Mouse (Mus musculus): ENCODE measurements around the gene Igsf21. TPM values are rescaled to one million over a fixed set of nuclear protein-coding genes. Genes with fewer than 3 reads are reported as not detected.

Igsf21 gene
- polyA plus RNA-seq, 1 experiment from 2014 or later = 1.4 TPM

- Histone ChIP-seq H3K9ac (no peak overlapping the region), H3K4me3 (replicated peaks) (no peak overlapping the region), H3K27me3 (peaks cover 14% of the 10 kb centered on the region; the same call in 1 of the 2 replicates), H3K27ac (no peak overlapping the region), H3K4me1 (no peaks in the 10 kb centered on the region), H3K4me2 (no peak overlapping the region), H3K9me3 (replicated peaks) (no peaks in the 10 kb centered on the region), H3K36me3 (no peaks in the 10 kb centered on the region)
- 70% methylated on average over 9 of the region's 9 CpGs for WGBS
- no peak for ATAC-seq (replicated peaks; ENCODE audit: low FRiP score)
These were observed 92.9 kb downstream of the Igsf21 start for GRCm38 (mm10) chr4:140153711-140154114.

GRCm38 (mm10) chr4:140153101-140153500 lies 93.5 kb downstream of the Igsf21 start:
- WGBS = 27% methylated on average over 7 of the region's 7 CpGs
- no peak overlapping the region for H3K4me3 ChIP-seq (replicated peaks)
- H3K4me2 ChIP-seq = no peak overlapping the region
- H3K9me3 ChIP-seq (replicated peaks) = no peaks in the 10 kb centered on the region
- H3K9ac ChIP-seq = no peak overlapping the region
- no peak overlapping the region for H3K27ac ChIP-seq
- no peak for ATAC-seq (replicated peaks; ENCODE audit: low FRiP score)
- 0 out of 2 replicates have a peak, but pooled peaks cover under 1% of the 10 kb centered on the region for H3K4me1 ChIP-seq
- no peaks in the 10 kb centered on the region for H3K36me3 ChIP-seq
- H3K27me3 ChIP-seq = peaks cover 14% of the 10 kb centered on the region; the same call in 1 of the 2 replicates

- no peak overlapping the region for H3K4me2 ChIP-seq
- 77% methylated on average over 8 of the region's 8 CpGs for WGBS
- H3K27me3 ChIP-seq = peaks cover 22% of the 10 kb centered on the region
These were observed 96.9 kb downstream of the Igsf21 start for GRCm38 (mm10) chr4:140149706-140150105.

DNA sequence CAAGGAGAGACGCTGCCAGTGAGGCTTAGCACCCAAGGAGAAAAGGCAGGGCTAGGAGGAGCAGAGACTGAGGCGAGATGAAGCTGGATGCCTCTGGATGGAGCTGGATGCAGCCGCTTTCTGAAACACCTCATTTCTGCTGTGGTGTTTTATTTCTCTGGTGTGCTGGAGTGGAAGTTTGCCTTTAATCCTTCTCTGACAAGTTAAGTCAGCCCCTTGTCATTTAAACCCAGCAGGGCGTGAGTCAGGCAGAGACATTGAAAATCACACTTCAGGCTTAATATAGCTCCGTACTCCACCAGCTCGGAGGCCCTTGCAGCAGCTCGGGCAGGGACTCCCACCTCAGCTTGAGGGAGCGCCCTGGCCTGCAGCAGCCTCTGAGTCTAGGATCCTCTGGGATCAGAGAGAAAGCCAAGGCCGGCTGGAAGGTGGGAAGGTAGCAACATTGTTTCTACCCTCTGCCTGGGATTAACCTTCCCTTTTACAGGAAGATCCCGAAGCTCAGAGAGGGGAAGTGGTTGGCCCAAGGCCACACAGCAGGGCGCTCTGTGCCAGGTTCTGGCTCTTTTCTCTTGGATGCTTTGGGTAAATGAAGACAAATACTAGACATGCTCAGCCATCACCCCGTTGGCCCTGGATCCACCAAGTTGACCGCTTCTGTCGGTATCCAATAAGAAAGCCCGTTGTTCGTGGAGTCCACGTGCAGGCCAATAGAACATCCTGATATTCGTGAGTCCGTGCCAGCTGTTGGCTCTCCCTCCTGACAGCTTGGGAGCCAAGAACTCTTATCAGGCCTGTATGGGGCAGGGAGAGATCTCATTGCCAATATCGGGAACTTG lies 98.5 kb downstream of the Igsf21 start:
- H3K36me3 ChIP-seq = no peaks in the 10 kb centered on the region
- no peaks in the 10 kb centered on the region for H3K9me3 ChIP-seq (replicated peaks)
- 69% methylated on average over 20 of the region's 20 CpGs for WGBS
- H3K27me3 ChIP-seq = peaks cover 35% of the 10 kb centered on the region
- no peak overlapping the region for H3K27ac ChIP-seq
- no peak for ATAC-seq (replicated peaks; ENCODE audit: low FRiP score)
- peaks cover 7% of the 10 kb centered on the region; the same call in 1 of the 2 replicates for H3K4me1 ChIP-seq
- H3K4me3 ChIP-seq (replicated peaks) = no peak overlapping the region
- H3K9ac ChIP-seq = no peak overlapping the region
- H3K4me2 ChIP-seq = no peak overlapping the region

More at GRCm38 (mm10) chr4:140149706-140150105, 96.9 kb downstream of the Igsf21 start:
- ATAC-seq (replicated peaks; ENCODE audit: low FRiP score) = no peak
- Histone ChIP-seq H3K27ac (no peak overlapping the region), H3K9ac (no peak overlapping the region), H3K9me3 (replicated peaks) (no peaks in the 10 kb centered on the region), H3K4me1 (peaks cover 7% of the 10 kb centered on the region; the same call in 1 of the 2 replicates), H3K36me3 (no peaks in the 10 kb centered on the region), H3K4me3 (replicated peaks) (no peak overlapping the region)

DNA sequence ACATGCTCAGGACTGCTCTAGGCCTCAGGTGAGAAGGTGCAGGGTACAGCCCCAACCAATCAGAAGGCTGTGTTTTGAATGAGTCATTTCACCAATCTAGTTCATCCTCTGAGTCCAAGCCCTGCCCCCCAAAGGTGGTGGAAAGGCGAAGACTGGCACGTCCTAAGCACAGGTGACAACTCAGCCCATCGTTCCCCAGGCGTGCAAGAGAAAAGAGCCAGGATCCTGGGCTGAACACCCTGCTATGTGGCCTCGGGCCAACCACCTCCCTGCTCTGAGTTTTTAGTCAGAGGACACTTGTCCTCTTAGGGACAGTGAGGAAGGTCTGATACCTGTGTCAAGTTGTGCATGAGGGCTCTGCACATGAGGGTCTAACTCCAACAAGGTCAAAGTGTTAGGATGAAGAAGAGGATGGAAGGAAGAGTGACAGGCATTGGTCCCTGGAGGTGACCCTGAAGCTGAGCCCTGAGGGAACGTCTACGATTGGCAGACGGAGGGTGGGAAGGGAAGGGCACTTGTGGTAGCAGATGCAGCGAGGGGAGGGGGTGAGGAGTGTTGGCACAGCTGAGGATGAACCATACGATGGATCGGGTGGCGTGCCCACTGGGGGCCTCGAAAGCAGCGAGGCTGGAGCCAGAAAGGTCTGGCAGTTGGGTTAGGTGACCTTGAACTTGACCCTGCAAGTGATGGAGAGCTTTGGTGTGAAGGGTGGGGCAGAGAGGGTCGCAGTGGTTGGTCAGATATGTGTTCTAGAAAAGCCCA lies 99.3 kb downstream of the Igsf21 start:
- H3K4me1 ChIP-seq = peaks cover 7% of the 10 kb centered on the region; the same call in 1 of the 2 replicates
- ATAC-seq (replicated peaks; ENCODE audit: low FRiP score) = no peak

GRCm38 (mm10) chr4:140143884-140144525 lies 102.6 kb downstream of the Igsf21 start:
- H3K9me3 ChIP-seq (replicated peaks) = no peaks in the 10 kb centered on the region
- H3K36me3 ChIP-seq = no peaks in the 10 kb centered on the region
- ATAC-seq (replicated peaks; ENCODE audit: low FRiP score) = no peak
- H3K4me3 ChIP-seq (replicated peaks) = no peak overlapping the region
- 84% methylated on average over 10 of the region's 10 CpGs for WGBS
- H3K9ac ChIP-seq = no peak overlapping the region
- H3K4me2 ChIP-seq = no peak overlapping the region
- peaks cover 7% of the 10 kb centered on the region; the same call in 1 of the 2 replicates for H3K4me1 ChIP-seq
- H3K27me3 ChIP-seq = peaks cover 21% of the 10 kb centered on the region; the same call in 1 of the 2 replicates
- H3K27ac ChIP-seq = no peak overlapping the region

More for the DNA sequence above, 99.3 kb downstream of the Igsf21 start:
- H3K27ac ChIP-seq = no peak overlapping the region
- H3K9me3 ChIP-seq (replicated peaks) = no peaks in the 10 kb centered on the region
- H3K4me2 ChIP-seq = no peak overlapping the region
- no peak overlapping the region for H3K4me3 ChIP-seq (replicated peaks)
- H3K9ac ChIP-seq = no peak overlapping the region
- peaks cover 35% of the 10 kb centered on the region for H3K27me3 ChIP-seq
- 68% methylated on average over 15 of the region's 15 CpGs for WGBS
- no peaks in the 10 kb centered on the region for H3K36me3 ChIP-seq

GRCm38 (mm10) chr4:140143178-140143577 lies 103.4 kb downstream of the Igsf21 start:
- Histone ChIP-seq H3K36me3 (no peaks in the 10 kb centered on the region), H3K27me3 (peaks cover 25% of the 10 kb centered on the region; the same call in 1 of the 2 replicates), H3K27ac (no peak overlapping the region), H3K9ac (no peak overlapping the region), H3K4me3 (replicated peaks) (no peak overlapping the region), H3K4me2 (no peak overlapping the region), H3K4me1 (peaks cover 7% of the 10 kb centered on the region; the same call in 1 of the 2 replicates), H3K9me3 (replicated peaks) (no peaks in the 10 kb centered on the region)
- WGBS = 89% methylated on average over 6 of the region's 6 CpGs
- ATAC-seq (replicated peaks; ENCODE audit: low FRiP score) = no peak

DNA sequence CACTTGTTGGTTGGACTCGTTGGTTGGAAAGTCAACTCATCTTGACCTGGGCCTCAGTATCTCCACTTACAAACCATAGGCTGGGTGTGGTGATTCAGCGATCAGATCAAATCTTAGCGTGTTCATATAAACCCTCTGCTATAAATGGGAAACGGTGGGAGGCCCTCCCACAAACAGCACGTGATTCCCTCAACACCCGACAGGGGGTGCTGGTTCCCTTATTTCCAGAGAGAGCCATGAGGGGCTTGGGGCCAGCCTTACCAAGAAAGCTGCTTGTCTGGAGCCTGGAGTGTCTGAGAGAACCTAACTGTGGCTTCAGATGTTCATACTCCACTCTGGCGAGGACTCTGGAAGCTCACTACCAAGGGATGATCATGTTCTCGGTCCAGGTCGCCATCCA lies 106.1 kb downstream of the Igsf21 start:
- 71% methylated on average over 9 of the region's 9 CpGs for WGBS
- no peak overlapping the region for H3K9ac ChIP-seq

GRCm38 (mm10) chr4:140138846-140139245 lies 107.7 kb downstream of the Igsf21 start:
- WGBS = 49% methylated on average over 5 of the region's 5 CpGs

More for the DNA sequence above, 106.1 kb downstream of the Igsf21 start:
- Histone ChIP-seq H3K9me3 (replicated peaks) (no peaks in the 10 kb centered on the region), H3K36me3 (no peaks in the 10 kb centered on the region), H3K4me1 (peaks cover 4% of the 10 kb centered on the region; the same call in 1 of the 2 replicates), H3K27me3 (peaks cover 23% of the 10 kb centered on the region; the same call in 1 of the 2 replicates), H3K27ac (no peak overlapping the region), H3K4me3 (replicated peaks) (no peak overlapping the region), H3K4me2 (no peak overlapping the region)
- no peak for ATAC-seq (replicated peaks; ENCODE audit: low FRiP score)

GRCm38 (mm10) chr4:140131625-140132321 lies 114.8 kb downstream of the Igsf21 start:
- Histone ChIP-seq H3K4me3 (replicated peaks) (no peak overlapping the region), H3K4me1 (peaks cover 15% of the 10 kb centered on the region), H3K9me3 (replicated peaks) (no peaks in the 10 kb centered on the region), H3K27me3 (peaks cover 11% of the 10 kb centered on the region; the same call in 1 of the 2 replicates), H3K4me2 (no peak overlapping the region), H3K36me3 (no peaks in the 10 kb centered on the region), H3K9ac (no peak overlapping the region), H3K27ac (no peak overlapping the region)
- WGBS = 32% methylated on average over 9 of the region's 9 CpGs
- ATAC-seq (replicated peaks; ENCODE audit: low FRiP score) = no peak

More at GRCm38 (mm10) chr4:140138846-140139245, 107.7 kb downstream of the Igsf21 start:
- Histone ChIP-seq H3K4me2 (no peak overlapping the region), H3K27ac (no peak overlapping the region), H3K4me3 (replicated peaks) (no peak overlapping the region), H3K27me3 (peaks cover 12% of the 10 kb centered on the region; the same call in 1 of the 2 replicates), H3K9me3 (replicated peaks) (no peaks in the 10 kb centered on the region), H3K36me3 (no peaks in the 10 kb centered on the region), H3K4me1 (no peaks in the 10 kb centered on the region), H3K9ac (no peak overlapping the region)
- ATAC-seq (replicated peaks; ENCODE audit: low FRiP score) = no peak

GRCm38 (mm10) chr4:140131201-140131600 lies 115.4 kb downstream of the Igsf21 start:
- Histone ChIP-seq H3K27me3 (peaks cover 11% of the 10 kb centered on the region; the same call in 1 of the 2 replicates), H3K36me3 (no peaks in the 10 kb centered on the region)
- 0 out of 2 replicates have a peak, but pooled peaks have one; percentile 36 for ATAC-seq (replicated peaks; ENCODE audit: low FRiP score)

More at GRCm38 (mm10) chr4:140131201-140131600, 115.4 kb downstream of the Igsf21 start:
- H3K9ac ChIP-seq = no peak overlapping the region
- H3K4me1 ChIP-seq = peaks cover 15% of the 10 kb centered on the region
- no peak overlapping the region for H3K27ac ChIP-seq
- WGBS = 2% methylated on average over 5 of the region's 5 CpGs
- no peak overlapping the region for H3K4me2 ChIP-seq
- no peak overlapping the region for H3K4me3 ChIP-seq (replicated peaks)
- no peaks in the 10 kb centered on the region for H3K9me3 ChIP-seq (replicated peaks)

Measured in kidney, embryonic 15.5 days (tissue).